Mouse (Mus musculus) layer of hippocampus, postnatal 25 days (tissue): Measurements from ENCODE around the gene Jmjd1c. TPM values are rescaled to one million over a fixed set of nuclear protein-coding genes. Genes with fewer than 3 reads are reported as not detected.
"Not testable (repeated sequence)": the region's sequence is repeated elsewhere in the genome, so short reads cannot be mapped to it uniquely, and the experiment has no call there.

Experiments used
- DNase-seq, 2 experiments: peaks; one replicate each; pipeline ENCODE4 v3.0.0; 2022; ENCODE audit warnings: mixed read lengths in 2 of 2, low spot score in 1 of 2; ENCODE audit errors: extremely low spot score in 1 of 2
- total RNA-seq, 2 experiments: library from RNA; stranded (reverse); gene quantifications; 2 replicates each; pipeline ENCODE4 v1.2.3; 2021

Jmjd1c gene
- total RNA-seq, 2 experiments from 2014 or later: 80.3 to 98.6 TPM

- DNase-seq: no peak
Measured at GRCm38 (mm10) chr10:67099183-67099929, 3.4 kb downstream of the Jmjd1c start.

GRCm38 (mm10) chr10:67100011-67100661 is 4.2 kb downstream of the Jmjd1c start:
- no peak for DNase-seq

- DNase-seq: no peak
Measured at GRCm38 (mm10) chr10:67100831-67101251, 4.9 kb downstream of the Jmjd1c start.

- DNase-seq: no peak
Measured at GRCm38 (mm10) chr10:67104543-67104942, 8.6 kb downstream of the Jmjd1c start.

GRCm38 (mm10) chr10:67105331-67106217 is 9.6 kb downstream of the Jmjd1c start:
- DNase-seq: no peak

GRCm38 (mm10) chr10:67106400-67106799 is 10.5 kb downstream of the Jmjd1c start:
- no peak for DNase-seq

GRCm38 (mm10) chr10:67107017-67107761 is 11.3 kb downstream of the Jmjd1c start:
- no peak for DNase-seq

- no peak for DNase-seq
Measured at GRCm38 (mm10) chr10:67108096-67108495, 12.2 kb downstream of the Jmjd1c start.

- no peak for DNase-seq
Measured at GRCm38 (mm10) chr10:67109635-67110034, 13.7 kb downstream of the Jmjd1c start.

GRCm38 (mm10) chr10:67111044-67111798 is 15.3 kb downstream of the Jmjd1c start:
- no peak for DNase-seq

GRCm38 (mm10) chr10:67111799-67112177 is 15.9 kb downstream of the Jmjd1c start:
- no peak for DNase-seq

GRCm38 (mm10) chr10:67112967-67113366 is 17.0 kb downstream of the Jmjd1c start:
- DNase-seq: not testable (repeated sequence)

- no peak for DNase-seq
Measured at GRCm38 (mm10) chr10:67113833-67114232, 17.9 kb downstream of the Jmjd1c start.

- no peak for DNase-seq
Measured at GRCm38 (mm10) chr10:67115115-67115514, 19.2 kb downstream of the Jmjd1c start.

GRCm38 (mm10) chr10:67115666-67116091 is 19.8 kb downstream of the Jmjd1c start:
- DNase-seq: no peak

GRCm38 (mm10) chr10:67116251-67116650 is 20.3 kb downstream of the Jmjd1c start:
- no peak for DNase-seq

GRCm38 (mm10) chr10:67119291-67119690 is 23.4 kb downstream of the Jmjd1c start:
- DNase-seq: no peak

- DNase-seq: no peak
Measured at GRCm38 (mm10) chr10:67120180-67120579, 24.3 kb downstream of the Jmjd1c start.

- no peak for DNase-seq
Measured at GRCm38 (mm10) chr10:67120640-67121039, 24.7 kb downstream of the Jmjd1c start.
